Mouse (Mus musculus): ENCODE data around the gene Rtkn2.
A peak's percentile ranks its signal among the peaks of the same experiment; 100 is the strongest.
"Not testable (repeated sequence)": the region's sequence is repeated elsewhere in the genome, so short reads cannot be mapped to it uniquely, and the experiment has no call there.

Rtkn2 gene

GRCm38 (mm10) chr10:68085574-68085973, 106.2 kb downstream of the Rtkn2 start:
- DNase-seq, result no peak

GRCm38 (mm10) chr10:68086973-68087372, 107.6 kb downstream of the Rtkn2 start:
- DNase-seq, result no peak

GRCm38 (mm10) chr10:68087722-68088121, 108.4 kb downstream of the Rtkn2 start:
- DNase-seq, result no peak

GRCm38 (mm10) chr10:68089435-68090196, 110.2 kb downstream of the Rtkn2 start:
- DNase-seq, result peak; percentile 64

GRCm38 (mm10) chr10:68090197-68090535, 110.8 kb downstream of the Rtkn2 start:
- DNase-seq, result peak; percentile 93

- no peak for DNase-seq
These were observed 111.2 kb downstream of the Rtkn2 start for GRCm38 (mm10) chr10:68090544-68090943.

- DNase-seq, result no peak
These were observed 111.6 kb downstream of the Rtkn2 start for GRCm38 (mm10) chr10:68091011-68091410.

- DNase-seq, result no peak
These were observed 112.5 kb downstream of the Rtkn2 start for GRCm38 (mm10) chr10:68091840-68092239.

GRCm38 (mm10) chr10:68093496-68093895, 114.1 kb downstream of the Rtkn2 start:
- no peak for DNase-seq

GRCm38 (mm10) chr10:68095136-68095535, 115.8 kb downstream of the Rtkn2 start:
- no peak for DNase-seq

- DNase-seq, result no peak
These were observed 117.0 kb downstream of the Rtkn2 start for GRCm38 (mm10) chr10:68096395-68096794.

- no peak for DNase-seq
These were observed 118.7 kb downstream of the Rtkn2 start for GRCm38 (mm10) chr10:68097821-68098675.

GRCm38 (mm10) chr10:68099801-68100200, 120.4 kb downstream of the Rtkn2 start:
- DNase-seq, result not testable (repeated sequence)

GRCm38 (mm10) chr10:68100506-68100905, 121.1 kb downstream of the Rtkn2 start:
- no peak for DNase-seq

GRCm38 (mm10) chr10:68101251-68101650, 121.9 kb downstream of the Rtkn2 start:
- DNase-seq, result no peak

- no peak for DNase-seq
These were observed 123.2 kb downstream of the Rtkn2 start for GRCm38 (mm10) chr10:68102566-68102965.

- no peak for DNase-seq
These were observed 123.9 kb downstream of the Rtkn2 start for GRCm38 (mm10) chr10:68103078-68103855.

GRCm38 (mm10) chr10:68103988-68104387, 124.6 kb downstream of the Rtkn2 start:
- DNase-seq, result no peak

GRCm38 (mm10) chr10:68104481-68104880, 125.1 kb downstream of the Rtkn2 start:
- no peak for DNase-seq

- no peak for DNase-seq
These were observed 125.8 kb downstream of the Rtkn2 start for GRCm38 (mm10) chr10:68104881-68105781.

- DNase-seq, result no peak
These were observed 127.1 kb downstream of the Rtkn2 start for GRCm38 (mm10) chr10:68106351-68106950.

GRCm38 (mm10) chr10:68107716-68108115, 128.3 kb downstream of the Rtkn2 start:
- DNase-seq, result no peak
